Mouse (Mus musculus) brain, embryonic 14.5 days (tissue): Measurements from ENCODE around the gene Gm9.

Experiments used
- CTCF ChIP-seq: fragments of 200-500 bp; IDR thresholded peaks from 2 replicates; pipeline ENCODE4 v1.5.1; 2012; ENCODE audit warnings: inconsistent platforms, mild to moderate bottlenecking, moderate library complexity, borderline replicate concordance; ENCODE audit not compliant: insufficient read depth, insufficient read length; ENCODE audit errors: extremely low read depth
- POLR2A ChIP-seq: fragments of 200-500 bp; IDR thresholded peaks from 2 replicates; pipeline ENCODE4 v1.6.1; 2012; ENCODE audit warnings: mild to moderate bottlenecking, inconsistent platforms, borderline replicate concordance; ENCODE audit not compliant: poor library complexity, insufficient read depth, insufficient read length, severe bottlenecking; ENCODE audit errors: extremely low read depth

DNA sequence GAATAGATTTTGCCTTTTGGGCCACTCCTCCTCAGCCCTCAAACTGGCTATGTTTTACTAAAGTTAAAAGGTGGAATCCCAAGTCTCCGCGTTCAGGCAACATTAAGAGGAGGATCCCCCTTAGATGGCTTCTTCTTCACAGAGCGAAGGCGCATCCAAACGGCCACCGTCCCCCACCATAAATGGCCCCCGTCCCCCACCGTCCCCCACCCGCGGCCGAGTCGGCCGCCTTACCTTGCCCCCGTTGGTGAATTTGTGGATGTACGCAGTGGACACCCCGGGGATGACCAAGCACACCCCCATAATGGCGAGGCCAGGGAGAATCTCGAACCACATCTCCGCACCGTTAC is 20.1 kb downstream of the Gm9 start:
- no peak for TF ChIP-seq CTCF
- TF ChIP-seq POLR2A, result no peak
